Mouse (Mus musculus) activated CD4-positive, CD25-positive, alpha-beta regulatory T cell, adult 4 months (primary cell): ENCODE results near the gene Cog7. TPM values are rescaled to one million over a fixed set of nuclear protein-coding genes. Genes with fewer than 3 reads are reported as not detected.

Experiments
- ATAC-seq: one replicate; pipeline ENCODE4 v1.8.0; 2017
- polyA plus RNA-seq, 2 experiments: library from polyadenylated mRNA; unstranded; fragments of 100-300 nt; shearing (Covaris generic); gene quantifications; one replicate each; pipeline ENCODE4 v1.2.1; 2017

Cog7 gene
- polyA plus RNA-seq, 2 experiments from 2014 or later: 8.3 to 10.3 TPM

DNA sequence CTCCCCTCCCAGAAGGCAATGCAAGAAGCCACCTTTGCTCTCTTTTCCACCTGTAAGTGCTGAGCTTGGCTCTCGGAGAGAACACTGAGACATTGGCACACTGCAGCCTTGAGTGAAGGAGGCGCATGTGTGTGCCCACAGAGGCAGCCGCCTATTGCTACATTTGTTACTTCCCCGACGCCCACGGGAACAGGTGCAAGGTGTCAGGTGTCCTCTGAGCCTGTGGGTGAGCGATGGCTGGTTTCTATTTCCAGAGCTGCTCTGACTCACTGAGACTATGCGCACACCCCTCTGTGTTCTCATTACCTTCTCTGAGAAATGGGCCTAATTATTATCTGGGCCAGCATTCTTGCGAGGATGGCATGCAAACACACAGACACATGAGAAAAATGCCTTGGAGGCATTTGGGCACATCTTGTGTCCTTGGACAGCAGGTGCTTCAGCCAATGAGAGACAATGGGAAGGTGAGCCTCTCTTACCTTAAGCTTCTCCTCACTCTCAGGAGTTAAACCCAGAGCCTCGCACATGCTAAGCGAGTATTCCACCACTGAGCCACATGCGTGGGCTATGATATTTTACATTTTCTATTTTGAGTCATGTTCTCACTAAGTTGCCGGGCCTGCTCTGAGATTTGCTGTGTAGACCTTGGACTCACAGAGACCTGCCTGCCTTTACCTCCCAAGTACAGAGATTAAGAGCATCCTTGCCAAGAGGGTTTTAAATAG lies 90.7 kb downstream of the Cog7 start:
- no peak for ATAC-seq

DNA sequence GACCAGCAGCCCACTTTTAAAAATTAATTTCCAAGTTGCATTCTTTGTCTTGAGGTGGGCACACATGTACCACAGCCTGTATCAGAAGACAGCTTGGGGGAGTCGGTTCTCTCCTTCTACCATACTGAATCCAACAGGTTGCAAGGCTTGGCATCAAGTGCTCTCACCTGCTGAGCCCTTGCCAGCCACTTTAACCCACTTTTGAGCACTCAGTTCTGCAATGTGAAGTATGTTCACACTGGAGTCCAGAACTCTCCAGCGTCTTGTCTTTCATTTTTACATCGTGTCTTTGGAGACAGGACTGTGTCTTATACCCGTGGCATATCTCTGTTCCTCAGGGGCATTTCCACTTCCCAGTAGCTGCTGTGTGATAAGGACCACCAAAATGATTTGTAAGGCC lies 101.3 kb downstream of the Cog7 start:
- ATAC-seq: no peak

DNA sequence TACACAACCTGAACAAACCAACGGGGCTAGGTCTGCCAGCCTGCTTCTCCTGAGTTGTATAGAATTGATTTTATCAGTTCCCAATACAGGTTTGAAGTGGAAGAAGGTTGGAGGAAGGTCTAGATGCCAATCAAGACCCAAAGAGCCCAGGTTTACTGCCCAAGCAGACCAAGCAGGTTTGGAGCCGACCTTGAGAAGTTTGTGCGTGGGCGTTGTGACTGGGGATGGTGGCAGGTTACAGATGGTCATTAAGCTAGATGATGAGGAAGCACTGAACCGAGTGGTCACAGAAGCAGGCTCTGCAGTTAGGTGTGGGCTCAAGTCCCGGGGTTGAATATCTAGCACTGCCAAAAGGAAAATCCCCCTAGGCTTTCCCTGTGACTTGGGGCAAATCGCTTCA lies 106.7 kb downstream of the Cog7 start:
- no peak for ATAC-seq

DNA sequence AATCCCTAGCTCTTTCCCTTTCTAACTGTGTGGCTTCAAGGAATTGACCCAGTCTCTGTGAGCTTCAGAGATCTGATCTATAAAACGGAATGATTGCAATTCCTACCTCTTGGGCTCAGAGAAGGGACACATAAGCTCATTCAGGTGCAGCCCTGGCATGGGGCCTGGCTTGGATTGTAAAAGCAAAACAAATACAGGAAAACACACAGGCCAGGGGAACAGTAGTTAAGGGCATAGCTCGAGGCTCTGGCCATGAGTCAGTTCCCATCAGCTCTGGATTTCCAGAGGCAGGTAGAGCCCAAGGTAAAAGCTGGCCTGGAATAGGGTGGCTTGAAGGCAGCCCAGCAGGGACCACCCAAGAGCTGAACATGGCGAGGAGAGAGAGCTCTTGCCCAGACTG lies 107.5 kb downstream of the Cog7 start:
- ATAC-seq: no peak

DNA sequence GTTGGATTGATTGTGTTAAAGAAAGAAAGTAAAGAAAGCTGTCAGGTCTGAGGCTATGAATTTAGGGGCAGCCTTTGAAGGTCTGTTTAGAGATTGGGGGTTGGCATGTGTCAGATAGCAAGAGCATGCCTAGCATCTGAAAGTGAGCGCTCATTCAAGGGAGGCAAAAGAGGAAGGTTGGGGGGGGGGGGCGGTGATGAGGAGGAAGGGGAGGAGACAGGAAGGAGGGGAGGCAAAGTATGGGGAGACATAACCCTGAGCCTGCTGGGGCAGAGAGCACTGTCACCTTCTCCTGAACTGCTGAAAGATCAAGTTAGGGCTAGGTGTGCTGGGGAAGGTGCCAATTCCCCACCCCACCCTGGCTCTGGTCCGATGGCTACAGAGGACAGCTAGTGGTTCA lies 109.9 kb downstream of the Cog7 start:
- no peak for ATAC-seq

DNA sequence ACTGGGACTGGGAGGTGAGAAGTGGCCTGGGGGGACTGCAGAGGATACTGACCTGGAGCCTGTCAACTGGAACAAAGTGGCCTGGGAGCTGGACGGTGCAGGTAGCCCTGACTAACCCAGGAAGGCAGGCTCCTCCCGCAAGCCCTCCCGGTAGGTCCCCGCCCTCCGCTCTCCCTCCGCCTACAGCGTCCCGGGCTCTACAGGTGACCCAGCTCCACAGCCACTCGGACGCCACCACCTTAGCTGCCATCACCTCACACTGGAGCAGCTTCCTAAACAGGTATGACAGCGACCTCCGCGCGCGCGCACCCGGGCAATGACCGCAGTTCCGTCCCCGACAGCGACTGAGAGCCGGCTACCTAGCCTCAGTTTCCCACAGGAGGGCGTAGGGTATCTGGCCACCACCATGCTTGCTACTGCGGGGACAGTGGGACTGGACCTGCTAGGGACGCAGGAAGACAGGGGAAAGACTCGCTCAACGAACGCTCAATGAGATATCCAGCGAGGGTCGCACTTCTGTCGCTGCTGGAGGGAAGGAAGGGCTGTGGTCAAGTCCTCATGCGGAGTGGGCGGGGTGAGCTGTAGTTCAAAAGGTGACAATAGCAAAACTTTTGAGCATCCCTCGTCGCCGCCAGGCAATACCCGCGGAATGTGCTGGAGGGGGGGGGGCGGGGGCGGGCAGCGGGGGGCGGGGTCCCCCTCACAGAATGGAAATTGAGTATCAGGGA lies 116.5 kb downstream of the Cog7 start, which contains the start of gene Scnn1b:
Gene Scnn1b (plus strand): TSS at position 181 of the 728 bp plus-strand sequence.
- no peak for ATAC-seq

DNA sequence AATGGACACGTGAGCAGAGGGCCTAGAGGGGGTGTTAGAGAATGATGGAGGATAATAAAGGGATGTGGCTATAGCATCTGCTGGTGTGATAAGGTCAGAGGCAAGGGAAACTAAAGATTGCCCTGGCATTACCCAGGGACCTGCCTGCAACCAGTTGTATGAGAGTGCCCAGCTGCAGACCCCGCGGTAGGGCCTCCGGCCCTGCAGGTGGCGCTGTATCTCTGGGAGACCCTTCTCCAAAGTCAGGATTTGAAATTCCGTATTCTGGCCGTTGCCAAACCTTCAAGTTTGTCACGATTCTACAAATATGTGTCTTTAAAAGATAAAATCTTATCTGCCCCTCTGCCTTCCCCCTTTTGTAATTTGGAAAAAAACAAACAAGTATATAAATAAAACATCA lies 122.6 kb downstream of the Cog7 start:
- ATAC-seq: no peak

DNA sequence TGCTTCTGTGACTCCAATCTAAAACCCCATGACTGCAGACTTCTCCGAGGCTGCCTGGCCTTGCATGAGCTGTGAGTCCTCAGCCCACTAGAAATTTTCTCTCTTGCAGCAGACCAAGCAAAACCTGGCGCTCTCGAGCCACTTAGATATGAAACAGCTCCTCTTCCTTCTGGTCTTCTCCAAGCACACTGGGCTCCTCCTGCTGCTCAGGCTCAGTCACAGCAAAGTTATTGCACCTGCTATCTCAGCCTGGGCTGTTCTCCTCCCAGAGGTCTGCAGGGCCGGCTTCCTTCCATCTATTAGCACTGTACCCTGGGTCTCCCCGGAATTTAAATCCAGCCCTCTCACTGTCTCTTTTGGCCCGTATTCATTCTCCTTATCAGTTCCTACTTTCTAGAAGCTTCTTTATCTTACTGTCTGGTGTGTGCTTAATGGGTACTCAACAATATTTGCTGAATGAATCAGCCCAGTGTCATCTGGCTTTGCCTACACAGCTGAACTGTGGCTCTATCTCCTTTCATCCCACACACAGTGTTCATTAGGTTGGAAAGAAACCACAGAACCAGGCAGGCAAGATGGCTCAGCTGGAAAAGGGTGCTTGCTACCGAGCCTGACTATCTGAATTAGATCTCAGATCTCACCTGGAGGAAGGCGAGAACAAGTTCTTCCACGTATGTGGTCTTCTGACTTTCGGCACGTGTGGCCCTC lies 124.2 kb downstream of the Cog7 start:
- ATAC-seq: no peak

DNA sequence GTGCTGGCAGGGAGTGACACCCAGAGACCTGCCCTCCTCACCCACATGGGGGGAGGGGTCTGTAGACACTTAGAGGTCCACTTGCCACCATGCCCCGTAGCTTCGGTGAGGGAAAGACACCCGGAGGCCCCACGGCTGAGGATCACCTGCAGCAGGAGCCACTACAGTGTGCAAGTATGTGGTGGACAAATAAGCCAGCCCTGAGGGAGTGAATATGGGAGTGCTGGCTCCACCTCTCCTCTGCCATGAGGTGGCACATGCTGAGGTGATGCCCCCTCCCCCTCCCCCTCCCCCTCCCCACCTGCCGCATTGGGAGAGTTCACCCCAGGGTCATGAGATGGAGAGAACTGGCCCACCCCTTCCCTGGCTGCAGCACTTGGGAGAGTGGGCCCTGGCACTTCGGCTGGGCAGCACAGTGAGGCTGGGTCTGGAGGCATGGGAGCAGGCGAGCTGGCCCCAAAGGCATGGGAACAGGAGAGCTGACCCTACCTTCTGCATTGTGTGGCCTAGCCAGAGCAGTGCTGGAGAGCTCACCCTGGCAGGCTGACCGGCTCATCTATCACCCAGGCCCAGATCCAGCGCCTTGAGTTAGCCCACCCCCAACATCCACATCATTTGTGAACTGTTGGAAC lies 132.9 kb downstream of the Cog7 start:
- ATAC-seq: no peak

DNA sequence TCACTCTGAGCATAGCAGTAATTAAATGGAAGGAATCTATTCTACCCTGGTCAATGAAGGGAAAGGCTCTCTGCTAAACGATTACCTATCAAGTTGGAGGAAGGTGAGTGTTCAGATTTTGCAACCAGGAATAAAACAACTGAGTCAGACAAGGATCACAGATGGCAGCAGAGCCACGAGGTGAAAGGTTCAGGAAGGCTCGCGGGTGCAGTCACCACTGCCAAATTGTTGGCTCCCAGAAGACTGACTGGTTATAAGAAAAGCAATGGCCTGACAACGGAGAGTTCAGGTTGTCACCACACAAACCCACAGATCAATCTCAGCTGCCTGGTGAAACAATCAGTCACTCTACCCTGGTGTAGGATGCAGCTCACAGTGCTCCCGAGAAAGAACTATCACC lies 135.5 kb downstream of the Cog7 start:
- no peak for ATAC-seq

DNA sequence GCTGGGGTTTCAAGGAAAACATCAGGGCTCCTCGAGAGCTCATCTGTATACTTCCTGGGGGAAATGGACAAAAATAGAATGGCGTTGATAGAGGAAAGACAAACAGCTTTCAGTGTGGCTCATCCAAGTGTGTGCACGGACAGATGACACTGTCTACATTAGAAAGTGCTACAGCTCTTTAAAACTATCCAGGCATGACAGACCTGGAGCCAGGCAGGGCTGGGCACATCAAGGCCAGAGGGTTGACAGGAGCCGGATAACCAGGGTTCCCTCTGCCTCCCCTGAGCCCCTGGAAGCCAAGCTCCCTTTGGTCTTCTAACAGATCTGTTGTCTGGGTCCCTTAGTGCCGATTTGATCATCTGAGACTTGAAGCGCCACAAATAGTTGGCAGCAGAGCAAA lies 139.3 kb downstream of the Cog7 start:
- ATAC-seq: no peak

DNA sequence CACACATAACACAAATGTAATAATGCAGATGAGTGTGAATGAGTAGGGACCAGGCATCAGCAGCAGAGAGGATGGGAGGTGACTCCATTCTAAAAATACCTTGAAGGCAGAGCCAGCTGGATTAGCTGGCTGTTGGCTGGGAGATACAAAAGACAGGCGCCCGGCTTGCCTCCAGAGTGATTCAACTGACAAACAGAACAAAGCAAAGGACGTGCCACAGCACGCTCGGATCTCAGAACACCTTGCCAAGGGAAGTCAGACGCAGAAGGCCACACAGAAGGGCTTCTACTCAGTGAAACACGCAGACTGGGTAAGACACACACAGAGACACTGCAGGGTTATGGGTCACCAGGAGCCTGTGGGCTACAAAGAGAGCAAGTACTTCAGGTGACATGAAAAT lies 140.7 kb downstream of the Cog7 start:
- no peak for ATAC-seq

DNA sequence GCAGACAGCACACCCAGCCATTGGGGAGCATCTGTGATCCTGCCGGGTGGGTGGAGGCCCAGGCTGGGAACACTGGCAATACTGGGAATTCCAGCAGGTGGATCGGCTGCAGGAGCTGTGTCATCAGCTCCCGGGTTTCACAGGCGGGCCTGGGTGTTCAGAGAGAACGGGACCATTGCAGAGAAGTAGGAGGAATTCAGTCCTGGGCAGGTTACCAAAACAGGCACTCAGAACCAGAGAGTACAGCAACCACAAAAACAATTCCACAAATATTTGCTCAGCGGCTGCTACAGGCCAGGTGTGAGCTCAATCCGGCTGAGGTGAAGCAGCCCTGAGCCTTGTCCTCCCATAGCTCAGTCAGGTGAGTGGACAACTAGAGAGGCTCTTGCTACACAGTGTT lies 144.7 kb downstream of the Cog7 start:
- no peak for ATAC-seq

DNA sequence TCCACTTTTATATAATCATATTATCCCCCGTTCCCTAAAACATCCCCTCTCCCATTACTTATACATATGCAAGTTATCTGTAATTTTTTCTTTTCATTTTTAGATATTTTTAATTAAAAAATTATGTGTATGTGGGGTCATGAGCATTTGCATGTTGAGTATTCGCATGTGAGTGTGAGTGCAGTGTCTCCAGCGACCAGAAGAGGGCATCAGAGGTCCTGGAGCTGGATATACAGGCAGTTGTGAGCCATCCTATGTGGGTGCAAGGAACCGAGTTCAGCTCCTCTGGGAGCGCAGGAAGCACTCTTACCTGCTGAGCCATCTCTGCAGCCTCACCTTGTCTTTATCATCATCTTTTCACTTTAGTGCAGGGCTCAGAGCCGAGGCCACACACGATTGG lies 146.1 kb downstream of the Cog7 start:
- no peak for ATAC-seq

Other genes with a start within 250 kb of the Cog7 start
- not detected for gene Scnn1g, start 247.2 kb downstream of the Cog7 start, polyA plus RNA-seq
- gene Scnn1b, start 116.7 kb downstream of the Cog7 start, polyA plus RNA-seq: not detected
- gene Gga2, start 39.5 kb upstream of the Cog7 start, polyA plus RNA-seq: 1 to 10 TPM in 1 of 2 experiments, under 1 TPM in 1; 0.83 to 2.4 TPM
- gene Ubfd1, start 85.5 kb upstream of the Cog7 start, polyA plus RNA-seq: 10 to 100 TPM; 10.1 to 12.7 TPM
- 1 to 10 TPM; 3.8 to 4.7 TPM for gene Ears2, start 85.6 kb upstream of the Cog7 start, polyA plus RNA-seq
- 100 to 1,000 TPM; 148 to 236 TPM for gene Ndufab1, start 120.2 kb upstream of the Cog7 start, polyA plus RNA-seq
- gene Palb2, start 151.3 kb upstream of the Cog7 start, polyA plus RNA-seq: 10 to 100 TPM; 10.5 to 10.6 TPM
- 100 to 1,000 TPM; 120 to 122 TPM for gene Dctn5, start 151.3 kb upstream of the Cog7 start, polyA plus RNA-seq
- gene Plk1, start 177.7 kb upstream of the Cog7 start, polyA plus RNA-seq: 10 to 100 TPM; 11.5 to 23.1 TPM
- not detected for gene Ern2, start 204.5 kb upstream of the Cog7 start, polyA plus RNA-seq
- gene Chp2, start 237.8 kb upstream of the Cog7 start, polyA plus RNA-seq: not detected